Mouse (Mus musculus) CH12.LX (cell line): ENCODE results near the gene Zxdc. TPM values are rescaled to one million over a fixed set of nuclear protein-coding genes. Genes with fewer than 3 reads are reported as not detected.
A peak's percentile ranks its signal among the peaks of the same experiment; 100 is the strongest.

ENCODE experiments used
- DNase-seq: peaks from one replicate; pipeline ENCODE4 v3.0.0-alpha.2; 2013; ENCODE audit errors: extremely low read depth
- H3K27ac ChIP-seq: 2 replicates; pipeline ENCODE4 v1.5.1; 2012; ENCODE audit warnings: low read depth, mild to moderate bottlenecking, control low read depth, moderate library complexity; ENCODE audit not compliant: insufficient read depth
- H3K27me3 ChIP-seq: replicated peaks from 2 replicates; pipeline ENCODE3; 2012; ENCODE audit warnings: inconsistent platforms
- H3K36me3 ChIP-seq, 2 experiments: replicated peaks in 1 of 2; 2 replicates each; pipeline versions ENCODE3 to v1.6.1; 2012; ENCODE audit warnings: inconsistent platforms in 1 of 2, low read length in 1 of 2, mild to moderate bottlenecking in 1 of 2, mixed read lengths in 1 of 2, moderate library complexity in 1 of 2; ENCODE audit not compliant: control insufficient read depth in 1 of 2, insufficient read depth in 1 of 2
- H3K4me1 ChIP-seq, 2 experiments: 2 replicates each; pipeline ENCODE4 v1.6.1; 2012; ENCODE audit warnings: inconsistent platforms in 1 of 2, moderate library complexity in 1 of 2; ENCODE audit not compliant: insufficient read depth in 2 of 2, control insufficient read depth in 1 of 2
- H3K4me2 ChIP-seq: 2 replicates; pipeline ENCODE4 v1.6.1; 2012; ENCODE audit warnings: low read depth, mild to moderate bottlenecking, control low read depth; ENCODE audit not compliant: poor library complexity, insufficient read depth, severe bottlenecking
- H3K4me3 ChIP-seq, 3 experiments: fragments of 150-350 bp in 1 of 3; sonication (generic) in 1 of 3; replicated peaks in 1 of 3; 2 replicates each; pipeline versions ENCODE3 to v1.5.1; 2011 to 2012; ENCODE audit warnings: low read depth in 2 of 3, low read length in 2 of 3, mild to moderate bottlenecking in 2 of 3, moderate library complexity in 2 of 3, control low read depth in 1 of 3, improper control_type of control experiment in 1 of 3, inconsistent platforms in 1 of 3, mixed read lengths in 1 of 3; ENCODE audit not compliant: poor library complexity in 1 of 3
- H3K79me2 ChIP-seq: replicated peaks from 2 replicates; pipeline ENCODE4 v1.6.1; 2012; ENCODE audit warnings: mild to moderate bottlenecking, moderate library complexity; ENCODE audit not compliant: control insufficient read depth, poor library complexity, insufficient read depth, severe bottlenecking; ENCODE audit errors: extremely low read depth
- H3K9ac ChIP-seq: 2 replicates; pipeline ENCODE4 v1.6.1; 2012; ENCODE audit warnings: low read depth, mild to moderate bottlenecking, control low read depth, moderate library complexity; ENCODE audit not compliant: insufficient read depth
- H3K9me3 ChIP-seq: replicated peaks from 2 replicates; pipeline ENCODE3; 2012; ENCODE audit warnings: low read length, inconsistent platforms, mixed read lengths
- CHD1 ChIP-seq: IDR thresholded peaks from 2 replicates; pipeline ENCODE4 v1.6.1; 2012; ENCODE audit warnings: low read depth, low read length, improper control_type of control experiment, inconsistent platforms
- CTCF ChIP-seq, 2 experiments: IDR thresholded peaks in 1 of 2; conservative IDR thresholded peaks in 1 of 2; 2 replicates each; pipeline ENCODE4 v1.5.1; 2011 to 2012; ENCODE audit warnings: low read depth in 2 of 2, low read length in 2 of 2, improper control_type of control experiment in 1 of 2, inconsistent platforms in 1 of 2, mild to moderate bottlenecking in 1 of 2, moderate library complexity in 1 of 2
- HCFC1 ChIP-seq: IDR thresholded peaks from 2 replicates; pipeline ENCODE4 v1.6.1; 2012; ENCODE audit warnings: low read depth, mild to moderate bottlenecking, inconsistent platforms, low read length, improper control_type of control experiment
- IRF4 ChIP-seq: IDR thresholded peaks from 2 replicates; pipeline ENCODE4 v1.6.1; 2014; ENCODE audit warnings: low read depth, mild to moderate bottlenecking, inconsistent platforms, low read length, improper control_type of control experiment
- JUN ChIP-seq: IDR thresholded peaks from 2 replicates; pipeline ENCODE4 v1.6.1; 2011; ENCODE audit warnings: low read depth, mild to moderate bottlenecking, low read length, improper control_type of control experiment, moderate library complexity; ENCODE audit not compliant: insufficient read depth
- JUND ChIP-seq: conservative IDR thresholded peaks from 2 replicates; pipeline ENCODE4 v1.6.1; 2011; ENCODE audit warnings: low read depth, low read length, improper control_type of control experiment
- KAT2A ChIP-seq: IDR thresholded peaks from 2 replicates; pipeline ENCODE4 v1.6.1; 2012; ENCODE audit warnings: low read length, improper control_type of control experiment, inconsistent platforms; ENCODE audit not compliant: insufficient replicate concordance
- MAFK ChIP-seq: IDR thresholded peaks from 2 replicates; pipeline ENCODE4 v1.6.1; 2011; ENCODE audit warnings: low read length, improper control_type of control experiment; ENCODE audit not compliant: insufficient replicate concordance
- MXI1 ChIP-seq: IDR thresholded peaks from 2 replicates; pipeline ENCODE4 v1.6.1; 2011; ENCODE audit warnings: mild to moderate bottlenecking, low read depth, low read length, improper control_type of control experiment
- MYC ChIP-seq: IDR thresholded peaks from 2 replicates; pipeline ENCODE4 v1.6.1; 2011; ENCODE audit warnings: low read depth, mild to moderate bottlenecking, improper control_type of control experiment, low read length
- RCOR1 ChIP-seq: conservative IDR thresholded peaks from 2 replicates; pipeline ENCODE4 v1.6.1; 2012; ENCODE audit warnings: low read depth, mild to moderate bottlenecking, inconsistent platforms, low read length, improper control_type of control experiment
- SIN3A ChIP-seq: IDR thresholded peaks from 2 replicates; pipeline ENCODE4 v1.6.1; 2012; ENCODE audit warnings: low read length, improper control_type of control experiment, inconsistent platforms
- TCF12 ChIP-seq: IDR thresholded peaks from 2 replicates; pipeline ENCODE4 v1.6.1; 2014; ENCODE audit warnings: low read depth, mild to moderate bottlenecking, inconsistent platforms, low read length, improper control_type of control experiment
- ZNF384 ChIP-seq: IDR thresholded peaks from 2 replicates; pipeline ENCODE4 v1.6.1; 2012; ENCODE audit warnings: low read depth, low read length, improper control_type of control experiment, inconsistent platforms
- dilution Hi-C: fragments of 300-500 bp; cut with MboI; formaldehyde crosslinking; loops from 2 replicates; pipeline ENCODE4 v1.14.3; 2020; ENCODE audit warnings: low sequenced_read_pairs; ENCODE audit not compliant: extremely low pct_unique_long_range_greater_than_20kb, extremely low pct_ligation_motif_present
- in situ Hi-C: fragments of 300-500 bp; cut with MboI; formaldehyde crosslinking; loops from 3 replicates; pipeline ENCODE4 v1.14.3; 2019; ENCODE audit warnings: low sequenced_read_pairs, low pct_ligation_motif_present, low pct_unique_long_range_greater_than_20kb, mixed read lengths
- polyA plus RNA-seq: library from polyadenylated mRNA; unstranded; fragments of >175 nt; gene quantifications from 2 replicates; pipeline ENCODE4 v1.2.1, GENCODE M21; 2012; ENCODE audit warnings: low read depth; ENCODE audit not compliant: insufficient read length
- total RNA-seq, 2 experiments: library from RNA; depleted of rRNA; stranded (reverse); fragments of 300-350 nt in 1 of 2; fragments of >200 nt in 1 of 2; gene quantifications; 2 replicates each; pipeline ENCODE4 v1.2.3; 2012 to 2014

Gene Zxdc
- total and polyA plus RNA-seq, 3 experiments, result 4.7 to 8.3 (median 5.2) TPM

GRCm38 (mm10) chr6:90369725-90370553 is 647 bp downstream of the Zxdc start:
- Histone ChIP-seq H3K36me3 (peaks cover 22 to 33% of the 10 kb centered on the region in 2 experiments), H3K4me1 (peaks cover 3 to 26% of the 10 kb centered on the region in 2 experiments; a peak in 2 of 4 replicates), H3K27me3 (no peaks in the 10 kb centered on the region), H3K79me2 (peaks cover 7% of the 10 kb centered on the region; the same call in 1 of the 2 replicates), H3K4me3 (peak overlapping the region; percentile 67 to 91 (median 77)), H3K4me2 (peak overlapping the region; percentile 58), H3K9ac (peak overlapping the region; percentile 67), H3K27ac (no peak overlapping the region), H3K9me3 (no peaks in the 10 kb centered on the region)
- in situ Hi-C loops, result no loop called here
- dilution Hi-C loops, result no loop called here
- peak; percentile 40; the same call in 1 of the 2 replicates for TF ChIP-seq MXI1
- TF ChIP-seq MAFK, result no peak
- peak; percentile 20 for DNase-seq

GRCm38 (mm10) chr6:90374647-90375046 is 5.4 kb downstream of the Zxdc start:
- dilution Hi-C loops, result no loop called here
- Histone ChIP-seq H3K36me3 (peaks cover 49 to 77% of the 10 kb centered on the region in 2 experiments), H3K79me2 (peaks cover 7% of the 10 kb centered on the region; the same call in 1 of the 2 replicates), H3K27me3 (no peaks in the 10 kb centered on the region)
- DNase-seq, result no peak
- TF ChIP-seq ZNF384 (no peak), SIN3A (no peak), MAFK (no peak), MXI1 (no peak), JUND (no peak)
- TF ChIP-seq, all 38 proteins: peak for 0
- Histone ChIP-seq H3K4me1 (peaks cover 0 to 21% of the 10 kb centered on the region in 2 experiments; a peak in 2 of 4 replicates), H3K27ac (no peak overlapping the region), H3K4me2 (no peak overlapping the region), H3K4me3 (no peak overlapping the region), H3K9me3 (no peaks in the 10 kb centered on the region), H3K9ac (no peak overlapping the region)
- in situ Hi-C loops, result no loop called here

- Histone ChIP-seq H3K36me3 (peaks cover 70 to 97% of the 10 kb centered on the region in 2 experiments), H3K79me2 (no peaks in the 10 kb centered on the region), H3K27ac (no peak overlapping the region), H3K4me1 (no peaks in the 10 kb centered on the region; a peak in 1 of 4 replicates), H3K9me3 (no peaks in the 10 kb centered on the region), H3K4me2 (no peak overlapping the region), H3K27me3 (no peaks in the 10 kb centered on the region), H3K9ac (no peak overlapping the region), H3K4me3 (no peak overlapping the region)
- in situ Hi-C loops (no loop called here), dilution Hi-C loops (no loop called here)
- TF ChIP-seq RCOR1, result no peak
- no peak for TF ChIP-seq IRF4
- no peak for TF ChIP-seq HCFC1
- TF ChIP-seq KAT2A, result no peak
- TF ChIP-seq TCF12, result no peak
- TF ChIP-seq JUN, result no peak
- TF ChIP-seq CHD1, result no peak
- TF ChIP-seq CTCF (conservative IDR thresholded peaks at IDR 0.05 in 1 of 2, IDR thresholded peaks at IDR 0.05 in 1 of 2; ENCODE audit: low read depth in 2 of 2, low read length in 2 of 2), result no peak
- TF ChIP-seq MYC, result no peak
- DNase-seq, result no peak
Measured at GRCm38 (mm10) chr6:90377708-90378107, 8.4 kb downstream of the Zxdc start.
